Mouse (Mus musculus): ENCODE measurements around the gene Cyp2e1. TPM values are rescaled to one million over a fixed set of nuclear protein-coding genes. Genes with fewer than 3 reads are reported as not detected.
"Not testable (repeated sequence)": the region's sequence is repeated elsewhere in the genome, so short reads cannot be mapped to it uniquely, and the experiment has no call there.

Gene Cyp2e1
- total RNA-seq (2021): 100 to 1,000 TPM; 200 to 317 TPM
- long read RNA-seq, experiment 1, transcript Cyp2e1-201 (9 exons, 1,833 nt): major isoform, 81 of 82 reads
- long read RNA-seq, experiment 1, partial matches to known transcripts: 1 of 82 reads
- long read RNA-seq, experiment 1, other reads (novel, unspliced or antisense): 0 of 82 reads
- long read RNA-seq, experiment 2, transcript Cyp2e1-201 (9 exons, 1,833 nt): major isoform, 198 of 219 reads
- long read RNA-seq, experiment 2, partial matches to known transcripts: 18 of 219 reads
- long read RNA-seq, experiment 2, other reads (novel, unspliced or antisense): 3 of 219 reads

DNA sequence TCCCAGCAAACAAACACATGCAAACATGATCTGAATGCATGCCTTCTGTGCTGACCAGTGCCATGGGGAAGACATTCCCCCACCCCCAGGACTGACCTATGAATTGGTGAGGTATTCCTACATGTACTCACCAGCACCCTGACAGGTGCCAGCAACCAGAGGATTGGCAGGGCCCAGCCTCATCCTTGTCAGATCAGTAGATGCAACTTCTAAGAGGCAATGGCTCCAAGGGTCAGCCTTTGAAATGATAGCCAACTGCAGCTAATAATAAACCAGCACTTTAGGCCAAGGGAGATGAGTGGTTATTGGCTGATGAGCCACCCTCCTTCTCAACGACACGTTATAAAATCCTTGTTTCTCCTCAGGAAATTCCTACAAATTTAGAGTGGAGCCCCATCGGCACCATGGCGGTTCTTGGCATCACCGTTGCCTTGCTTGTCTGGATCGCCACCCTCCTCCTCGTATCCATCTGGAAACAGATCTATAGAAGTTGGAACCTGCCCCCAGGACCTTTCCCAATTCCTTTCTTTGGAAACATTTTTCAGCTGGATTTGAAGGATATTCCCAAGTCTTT, at the start of gene Cyp2e1:
Gene Cyp2e1 (plus strand): TSS at position 293 of the 574 bp plus-strand sequence.
- DNase-seq (ENCODE audit: low spot score in 2 of 2): no peak

DNA sequence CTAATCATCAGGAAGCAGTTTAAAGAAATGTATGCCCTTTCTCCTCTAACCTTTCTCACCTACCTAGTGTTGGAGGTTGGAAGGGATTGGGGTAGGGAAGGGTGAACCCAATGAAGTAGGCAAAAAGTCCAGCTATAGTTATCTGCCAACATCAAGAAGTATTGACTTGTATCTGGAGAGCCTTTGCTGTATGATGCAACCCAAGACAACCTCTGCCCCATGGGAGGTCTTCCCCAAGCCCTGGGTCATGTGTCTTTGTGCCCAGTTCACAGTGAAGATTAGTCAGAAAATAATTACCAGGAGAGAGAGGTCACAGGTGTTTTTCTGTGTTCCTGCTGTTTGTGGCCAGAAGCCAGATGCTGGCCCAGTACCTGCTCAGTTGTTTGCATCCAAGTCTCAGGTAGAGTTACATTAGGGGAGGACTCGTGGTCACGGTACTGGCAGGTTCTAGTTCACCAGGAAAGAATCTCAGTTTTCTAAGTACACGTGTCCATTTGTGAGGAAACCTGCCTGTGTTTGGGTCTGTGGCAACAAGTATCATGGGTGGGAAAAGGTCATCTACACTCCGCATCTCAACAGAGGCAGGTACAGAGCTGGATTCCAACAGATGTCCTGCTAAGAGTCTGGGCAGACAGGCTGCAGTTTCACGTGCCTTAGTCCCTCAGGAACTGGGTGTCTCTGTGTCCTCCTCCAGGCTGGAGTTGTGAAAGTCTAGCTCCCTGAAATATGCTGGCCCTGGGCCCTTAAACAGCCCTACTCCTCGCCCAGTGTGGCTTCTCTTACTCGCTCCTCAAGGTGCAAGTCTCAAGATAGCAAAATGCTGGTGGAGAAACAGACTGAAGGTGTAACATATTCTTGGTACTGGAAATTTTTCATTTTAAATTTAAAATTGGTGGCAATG, 46.1 kb upstream of the Cyp2e1 start:
- DNase-seq (ENCODE audit: low spot score in 2 of 2): no peak

- DNase-seq (ENCODE audit: low spot score in 2 of 2): no peak
Measured at GRCm38 (mm10) chr7:140721095-140721494, 42.4 kb upstream of the Cyp2e1 start.

- no peak for DNase-seq (ENCODE audit: low spot score in 2 of 2)
Measured at GRCm38 (mm10) chr7:140725558-140725957, 38.0 kb upstream of the Cyp2e1 start.

GRCm38 (mm10) chr7:140733162-140733561, 30.4 kb upstream of the Cyp2e1 start:
- no peak for DNase-seq (ENCODE audit: low spot score in 2 of 2)

DNA sequence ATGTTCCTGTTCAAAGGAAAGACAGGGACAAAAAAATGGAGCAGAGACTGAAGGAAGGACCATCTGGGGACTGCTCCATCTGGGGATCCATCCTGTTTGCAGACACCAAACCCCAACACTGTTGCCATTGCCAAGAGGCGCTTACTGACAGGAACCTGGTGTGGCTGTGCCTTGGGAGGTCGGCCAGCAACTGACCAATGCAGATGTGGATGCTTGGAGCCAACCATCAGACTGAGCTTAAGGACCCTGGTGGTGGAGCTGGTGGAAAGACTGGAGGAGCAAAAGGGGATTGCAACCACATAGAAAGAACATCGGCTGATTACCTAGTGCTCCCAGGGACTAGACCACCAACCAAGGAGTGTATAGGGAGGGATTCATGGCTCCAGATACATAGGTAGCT, 16.1 kb upstream of the Cyp2e1 start:
- DNase-seq (ENCODE audit: low spot score in 2 of 2): no peak

DNA sequence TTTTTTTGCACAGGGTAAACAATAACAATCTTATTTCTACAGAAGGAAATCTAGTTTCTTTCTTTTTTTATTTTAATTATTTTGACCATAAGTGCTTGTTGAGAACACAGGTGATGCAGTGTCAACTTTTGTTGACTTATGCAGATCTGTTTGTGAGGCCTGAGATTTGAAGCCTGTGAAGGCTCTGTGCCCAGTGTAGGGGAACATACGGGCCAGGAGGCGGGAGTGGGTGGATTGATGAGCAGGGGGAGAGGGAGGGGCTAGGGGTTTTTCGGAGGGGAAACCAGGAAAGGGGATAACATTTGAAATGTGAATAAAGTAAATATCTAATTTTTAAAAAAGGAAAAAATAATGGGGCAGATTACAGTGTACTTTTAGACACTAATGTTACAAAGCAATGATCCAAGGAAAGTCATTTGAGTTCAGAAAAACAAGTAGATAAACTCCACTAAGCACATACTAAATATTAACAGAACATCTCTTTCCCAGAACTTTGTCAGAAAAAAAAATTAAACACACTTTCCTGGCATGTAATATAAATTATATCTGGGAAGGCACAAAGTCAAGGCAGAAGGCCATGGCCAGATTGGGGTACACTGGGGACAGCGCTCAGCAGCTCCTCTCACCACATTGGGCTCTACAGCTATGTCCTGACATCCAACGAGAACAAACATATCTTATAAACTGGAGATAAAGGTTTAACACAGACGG, 15.3 kb upstream of the Cyp2e1 start:
- DNase-seq (ENCODE audit: low spot score in 2 of 2): no peak

DNA sequence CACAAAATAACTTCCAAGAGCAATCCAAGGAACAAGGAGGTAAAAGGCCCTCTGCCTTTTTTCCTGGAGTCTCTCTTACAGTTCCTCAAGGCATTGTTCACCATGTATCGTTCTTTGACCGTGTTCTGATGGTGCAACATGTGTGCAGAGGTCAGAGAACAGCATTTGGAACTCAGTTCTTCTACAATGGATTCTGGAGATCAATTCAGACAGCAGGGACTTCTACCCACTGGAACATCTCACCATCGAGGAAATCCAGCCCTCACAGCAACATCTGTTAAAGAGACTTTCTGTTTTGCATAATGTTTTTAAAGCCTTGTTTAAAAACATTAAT, 14.7 kb upstream of the Cyp2e1 start:
- DNase-seq (ENCODE audit: low spot score in 2 of 2): no peak

GRCm38 (mm10) chr7:140754556-140754955, 9.0 kb upstream of the Cyp2e1 start:
- DNase-seq (ENCODE audit: low spot score in 2 of 2): no peak

- DNase-seq (ENCODE audit: low spot score in 2 of 2): no peak
Measured at GRCm38 (mm10) chr7:140756151-140756854, 7.2 kb upstream of the Cyp2e1 start.

DNA sequence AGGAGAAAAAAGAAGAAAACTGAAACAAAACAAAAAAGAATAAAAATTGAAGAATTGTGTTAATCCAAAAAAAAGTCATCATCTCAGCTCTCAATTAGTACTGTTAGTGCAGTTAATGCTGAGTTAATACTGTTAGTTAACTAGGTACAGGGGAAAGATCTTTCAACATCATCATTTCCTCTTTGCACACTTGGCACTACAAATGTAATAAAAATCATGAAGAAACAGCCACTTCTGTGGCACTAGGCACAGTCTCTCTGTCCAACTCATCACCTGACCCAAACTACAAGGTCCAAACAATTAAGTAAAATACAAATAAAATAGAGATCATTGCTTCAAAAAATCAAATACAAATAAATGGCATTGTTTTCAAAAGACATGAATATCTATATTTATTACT, 2.9 kb upstream of the Cyp2e1 start:
- no peak for DNase-seq (ENCODE audit: low spot score in 2 of 2)

- not testable (repeated sequence) for DNase-seq (ENCODE audit: low spot score in 2 of 2)
Measured at GRCm38 (mm10) chr7:140765391-140765790, 1.9 kb downstream of the Cyp2e1 start.

DNA sequence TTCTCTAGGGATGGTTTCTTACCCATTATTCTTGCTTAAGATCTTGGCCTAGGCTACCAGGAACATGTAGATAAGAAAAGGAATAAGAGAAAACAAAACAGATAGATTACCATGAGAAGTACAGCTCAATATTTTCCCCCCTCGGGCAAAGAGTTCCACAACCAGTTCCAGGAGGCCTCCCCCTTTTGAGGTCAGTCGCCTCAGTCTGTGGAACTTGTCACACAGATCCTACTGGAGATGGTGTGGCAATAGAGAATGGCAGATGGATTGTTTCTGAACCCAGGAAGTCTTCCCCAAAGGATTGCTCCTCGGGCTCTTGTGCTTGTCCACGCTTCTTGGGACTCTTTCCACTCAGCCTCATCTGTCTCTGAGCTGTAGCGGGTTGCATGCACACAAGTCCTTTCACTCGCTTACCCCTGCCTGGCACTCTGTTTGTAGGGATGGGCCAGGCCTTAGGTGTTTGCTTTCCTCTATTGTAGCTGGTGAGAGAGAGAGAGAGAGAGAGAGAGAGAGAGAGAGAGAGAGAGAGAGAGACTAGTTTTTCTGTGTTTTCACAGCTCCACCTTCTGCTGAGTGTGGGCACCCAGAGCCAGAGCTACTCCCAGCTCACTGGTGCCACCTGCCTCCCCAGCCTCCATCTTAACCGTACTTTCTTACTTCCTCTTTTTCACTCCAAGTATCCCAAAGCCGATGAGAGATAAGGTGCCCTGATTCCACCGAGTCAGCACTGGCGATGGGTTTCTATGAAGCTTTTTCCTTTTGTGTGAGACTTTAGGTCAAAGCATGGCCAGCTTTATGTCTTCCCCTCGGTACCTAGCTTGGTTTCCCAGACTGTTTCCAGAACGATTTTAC, 2.6 kb downstream of the Cyp2e1 start:
- DNase-seq (ENCODE audit: low spot score in 2 of 2): no peak

DNA sequence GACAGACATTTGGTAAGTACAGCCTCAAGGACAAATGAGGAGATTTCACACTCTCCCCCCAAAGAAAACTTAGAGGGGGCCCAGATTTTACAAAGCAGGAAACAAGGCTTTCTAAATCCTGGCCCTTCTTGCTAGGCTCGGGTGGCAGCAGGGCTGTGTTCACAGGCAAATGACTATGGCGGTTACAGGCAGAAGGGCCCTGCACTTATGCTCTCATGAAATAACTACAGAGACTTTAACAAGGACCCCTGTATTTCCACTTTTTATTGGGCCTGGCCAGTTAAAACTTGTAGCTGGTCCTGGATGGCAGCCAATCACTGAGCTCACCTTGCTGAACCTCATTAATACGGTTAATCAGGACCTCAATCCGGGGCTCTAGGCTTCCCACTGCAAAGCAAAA, 17.0 kb downstream of the Cyp2e1 start:
- no peak for DNase-seq (ENCODE audit: low spot score in 2 of 2)

GRCm38 (mm10) chr7:140787406-140788052, 24.0 kb downstream of the Cyp2e1 start, which contains the start of gene Syce1:
TSS of gene Syce1 (minus strand) at chr7:140787852.
- no peak for DNase-seq (ENCODE audit: low spot score in 2 of 2)

- DNase-seq (ENCODE audit: low spot score in 2 of 2): no peak
Measured at GRCm38 (mm10) chr7:140788053-140788435, 24.5 kb downstream of the Cyp2e1 start.

DNA sequence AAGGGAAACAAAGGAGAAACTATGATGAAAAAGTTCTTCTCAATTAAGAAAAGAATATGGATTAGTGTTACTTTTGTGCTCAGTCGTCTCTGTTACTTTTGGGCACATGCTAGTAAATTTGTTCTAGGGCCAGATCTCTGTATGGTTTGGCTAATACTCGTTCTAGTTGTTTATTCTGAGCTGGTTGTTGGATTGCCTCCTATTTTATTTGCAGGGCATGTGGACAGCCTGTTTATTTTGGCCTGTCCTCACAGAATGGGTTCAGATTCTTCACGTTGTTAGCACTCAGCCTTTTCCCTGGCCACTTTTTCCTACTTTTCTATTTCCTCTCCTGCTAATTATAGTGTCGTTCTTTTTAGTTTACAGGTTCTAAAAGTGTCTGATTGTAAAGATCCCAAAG, 30.0 kb downstream of the Cyp2e1 start:
- no peak for DNase-seq (ENCODE audit: low spot score in 2 of 2)

DNA sequence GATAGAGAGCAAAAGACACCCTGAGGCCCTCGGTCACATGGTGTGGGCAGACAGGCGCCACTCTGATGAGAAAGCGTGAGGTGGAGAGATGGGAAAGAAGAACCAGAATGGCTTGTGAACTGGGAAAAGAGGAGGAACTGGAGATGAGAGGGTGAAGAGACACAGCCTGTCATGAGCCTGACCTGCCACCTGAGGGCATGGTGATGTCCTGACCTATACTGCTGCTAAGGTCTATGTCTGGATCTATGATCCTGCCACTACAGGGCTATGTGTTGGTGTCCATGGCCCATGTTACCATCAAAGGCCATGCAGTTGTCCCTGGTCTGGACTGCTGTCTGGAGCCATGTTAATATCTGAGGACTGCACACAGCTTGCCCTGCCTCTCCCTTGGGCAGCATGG, 34.1 kb downstream of the Cyp2e1 start:
- DNase-seq (ENCODE audit: low spot score in 2 of 2): no peak

- no peak for DNase-seq (ENCODE audit: low spot score in 2 of 2)
Measured at GRCm38 (mm10) chr7:140798212-140798611, 34.7 kb downstream of the Cyp2e1 start.
